Mouse (Mus musculus): Measurements from ENCODE around the gene Mbnl2.

Gene Mbnl2

GRCm38 (mm10) chr14:120274746-120275145, 723 bp upstream of the Mbnl2 start:
- DNase-seq (ENCODE audit: low spot score in 2 of 2), result no peak

GRCm38 (mm10) chr14:120276343-120277080, 1.0 kb downstream of the Mbnl2 start:
- no peak for DNase-seq (ENCODE audit: low spot score in 2 of 2)

GRCm38 (mm10) chr14:120277081-120277656, 1.7 kb downstream of the Mbnl2 start:
- DNase-seq (ENCODE audit: low spot score in 2 of 2), result peak; percentile 50 to 58

GRCm38 (mm10) chr14:120278290-120279244, 3.1 kb downstream of the Mbnl2 start:
- peak; percentile 47 to 60 for DNase-seq (ENCODE audit: low spot score in 2 of 2)

GRCm38 (mm10) chr14:120280136-120280535, 4.7 kb downstream of the Mbnl2 start:
- DNase-seq (ENCODE audit: low spot score in 2 of 2), result no peak

- no peak for DNase-seq (ENCODE audit: low spot score in 2 of 2)
These were observed 8.3 kb downstream of the Mbnl2 start for GRCm38 (mm10) chr14:120283787-120284186.

- DNase-seq (ENCODE audit: low spot score in 2 of 2), result no peak
These were observed 9.0 kb downstream of the Mbnl2 start for GRCm38 (mm10) chr14:120284504-120284903.

- no peak for DNase-seq (ENCODE audit: low spot score in 2 of 2)
These were observed 11.9 kb downstream of the Mbnl2 start for GRCm38 (mm10) chr14:120287121-120287986.

- no peak for DNase-seq (ENCODE audit: low spot score in 2 of 2)
These were observed 12.5 kb downstream of the Mbnl2 start for GRCm38 (mm10) chr14:120287987-120288275.

GRCm38 (mm10) chr14:120288378-120289002, 13.0 kb downstream of the Mbnl2 start:
- DNase-seq (ENCODE audit: low spot score in 2 of 2), result no peak

- DNase-seq (ENCODE audit: low spot score in 2 of 2), result no peak
These were observed 13.6 kb downstream of the Mbnl2 start for GRCm38 (mm10) chr14:120289065-120289464.

GRCm38 (mm10) chr14:120289528-120289927, 14.1 kb downstream of the Mbnl2 start:
- DNase-seq (ENCODE audit: low spot score in 2 of 2), result no peak

- no peak for DNase-seq (ENCODE audit: low spot score in 2 of 2)
These were observed 15.8 kb downstream of the Mbnl2 start for GRCm38 (mm10) chr14:120291226-120291757.

GRCm38 (mm10) chr14:120292133-120292532, 16.7 kb downstream of the Mbnl2 start:
- DNase-seq (ENCODE audit: low spot score in 2 of 2), result no peak

GRCm38 (mm10) chr14:120292617-120293195, 17.2 kb downstream of the Mbnl2 start:
- DNase-seq (ENCODE audit: low spot score in 2 of 2), result no peak

- no peak for DNase-seq (ENCODE audit: low spot score in 2 of 2)
These were observed 19.0 kb downstream of the Mbnl2 start for GRCm38 (mm10) chr14:120294480-120294879.

GRCm38 (mm10) chr14:120295355-120296220, 20.1 kb downstream of the Mbnl2 start:
- DNase-seq (ENCODE audit: low spot score in 2 of 2), result no peak

GRCm38 (mm10) chr14:120296231-120297006, 20.9 kb downstream of the Mbnl2 start:
- no peak for DNase-seq (ENCODE audit: low spot score in 2 of 2)

Data from urinary bladder, postnatal 36 days (tissue).